Mouse (Mus musculus): Measurements from ENCODE around the gene Wdr18. TPM values are rescaled to one million over a fixed set of nuclear protein-coding genes. Genes with fewer than 3 reads are reported as not detected.

The Wdr18 gene
- polyA plus RNA-seq (2012; rRNA removed), result 60.9 and 63.2 TPM in 2 replicates

DNA sequence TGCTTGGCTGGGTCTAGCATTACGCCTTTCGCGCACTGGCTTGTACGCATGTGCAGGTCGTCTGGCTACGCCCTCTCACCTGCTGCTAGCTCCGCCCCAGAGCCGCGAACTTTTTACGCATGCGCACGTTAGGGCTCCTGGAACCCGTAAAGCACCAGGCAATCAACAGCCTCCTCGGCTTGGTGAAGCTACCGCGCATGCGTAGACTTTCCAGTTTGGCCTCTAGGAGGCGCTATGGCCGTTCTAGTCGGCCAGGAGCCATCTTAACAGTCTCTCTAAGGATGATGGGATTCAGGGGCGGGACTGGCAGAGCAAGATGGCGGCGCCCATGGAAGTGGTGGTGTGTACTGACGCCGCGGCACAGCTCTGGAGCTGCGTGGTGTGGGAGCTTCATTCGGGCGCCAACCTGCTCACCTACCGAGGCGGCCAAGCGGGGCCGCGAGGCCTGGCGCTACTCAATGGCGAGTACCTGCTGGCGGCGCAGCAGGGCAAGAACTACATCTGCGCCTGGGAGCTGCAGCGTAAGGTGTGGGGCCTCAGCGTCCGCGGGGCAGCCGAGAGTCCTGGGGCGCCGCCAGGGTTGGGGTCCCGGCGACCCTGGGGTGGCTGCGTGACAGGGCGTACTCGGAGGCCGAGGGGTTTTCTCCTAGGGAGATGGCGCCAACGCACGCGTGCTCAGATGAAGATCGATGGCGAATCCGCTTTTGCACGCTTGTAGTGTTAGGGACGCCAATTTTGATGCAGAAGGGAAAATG, at the start of gene Wdr18:
Gene Wdr18 (plus strand): TSS at position 306 of the 755 bp plus-strand sequence.
- Histone ChIP-seq H3K27ac (ENCODE audit: insufficient read depth, low read length) (no peak within 1 kb of the TSS), H3K4me3 (ENCODE audit: insufficient read depth, low read length) (peak within 1 kb of the TSS; percentile 45), H3K4me1 (ENCODE audit: control insufficient read depth, insufficient read depth, low read length) (0 out of 2 replicates have a peak, but pooled peaks cover 2% of the 10 kb centered on the region)
- TF ChIP-seq CTCF (IDR thresholded peaks at IDR 0.05; ENCODE audit: extremely low read depth, insufficient read depth, low read length) (peak; percentile 97), POLR2A (IDR thresholded peaks at IDR 0.05; ENCODE audit: extremely low read depth, insufficient read depth, low read length) (peak; percentile 69; the same call in 1 of the 2 replicates)

DNA sequence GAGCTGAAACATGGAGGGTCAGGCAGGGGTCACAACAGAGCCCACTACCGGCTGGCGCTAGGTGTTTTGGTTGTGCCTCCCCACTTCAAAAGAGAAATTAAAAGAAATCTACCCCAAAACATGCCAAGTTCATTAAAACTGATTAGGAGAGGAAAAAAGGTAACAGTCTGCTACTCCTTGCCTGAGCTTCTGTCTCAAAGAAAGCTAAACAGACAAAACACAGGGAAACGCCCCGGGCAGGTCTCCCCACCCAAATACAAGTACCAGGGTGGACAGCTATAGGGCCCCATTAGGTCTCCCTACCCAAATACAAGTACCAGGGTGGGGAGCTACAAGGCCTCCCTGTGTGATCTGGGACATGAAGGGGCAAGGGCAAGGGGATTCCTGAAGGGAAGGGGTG, 49.4 kb upstream of the Wdr18 start, which contains the start of gene Gm26602:
Gene Gm26602 (plus strand): TSS at position 301 of the 400 bp plus-strand sequence.
- Histone ChIP-seq H3K27ac (ENCODE audit: insufficient read depth, low read length) (peak within 1 kb of the TSS; percentile 74), H3K4me3 (ENCODE audit: insufficient read depth, low read length) (no peak within 1 kb of the TSS), H3K4me1 (ENCODE audit: control insufficient read depth, insufficient read depth, low read length) (peaks cover 6% of the 10 kb centered on the region)
- no peak for TF ChIP-seq POLR2A (IDR thresholded peaks at IDR 0.05; ENCODE audit: extremely low read depth, insufficient read depth, low read length)
- no peak for TF ChIP-seq CTCF (IDR thresholded peaks at IDR 0.05; ENCODE audit: extremely low read depth, insufficient read depth, low read length)

DNA sequence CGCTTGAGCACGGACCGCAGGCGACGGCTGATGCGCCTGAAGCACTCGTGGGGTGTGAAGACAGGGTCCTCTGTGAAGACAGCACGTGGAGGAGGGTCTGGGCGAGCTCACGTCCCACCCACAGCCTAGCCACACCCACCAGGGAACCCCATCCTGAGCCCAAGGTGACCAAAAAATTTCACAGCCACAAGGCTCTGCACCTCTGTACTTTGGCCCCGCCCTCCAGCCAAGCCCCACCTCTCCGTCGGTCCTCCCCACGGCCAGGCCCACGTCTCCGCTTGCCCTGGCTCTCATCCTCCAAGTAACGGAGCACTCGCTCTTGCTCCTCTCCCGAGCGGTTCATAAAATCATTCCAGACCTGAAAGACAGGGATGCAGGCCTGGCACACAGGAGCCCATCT, 47.5 kb upstream of the Wdr18 start:
- no peak overlapping the region for H3K4me3 ChIP-seq (ENCODE audit: insufficient read depth, low read length)
- peaks cover 7% of the 10 kb centered on the region for H3K4me1 ChIP-seq (ENCODE audit: control insufficient read depth, insufficient read depth, low read length)
- TF ChIP-seq POLR2A (IDR thresholded peaks at IDR 0.05; ENCODE audit: extremely low read depth, insufficient read depth, low read length) (no peak; the same call in 1 of the 2 replicates), CTCF (IDR thresholded peaks at IDR 0.05; ENCODE audit: extremely low read depth, insufficient read depth, low read length) (no peak)
- H3K27ac ChIP-seq (ENCODE audit: insufficient read depth, low read length), result no peak overlapping the region

DNA sequence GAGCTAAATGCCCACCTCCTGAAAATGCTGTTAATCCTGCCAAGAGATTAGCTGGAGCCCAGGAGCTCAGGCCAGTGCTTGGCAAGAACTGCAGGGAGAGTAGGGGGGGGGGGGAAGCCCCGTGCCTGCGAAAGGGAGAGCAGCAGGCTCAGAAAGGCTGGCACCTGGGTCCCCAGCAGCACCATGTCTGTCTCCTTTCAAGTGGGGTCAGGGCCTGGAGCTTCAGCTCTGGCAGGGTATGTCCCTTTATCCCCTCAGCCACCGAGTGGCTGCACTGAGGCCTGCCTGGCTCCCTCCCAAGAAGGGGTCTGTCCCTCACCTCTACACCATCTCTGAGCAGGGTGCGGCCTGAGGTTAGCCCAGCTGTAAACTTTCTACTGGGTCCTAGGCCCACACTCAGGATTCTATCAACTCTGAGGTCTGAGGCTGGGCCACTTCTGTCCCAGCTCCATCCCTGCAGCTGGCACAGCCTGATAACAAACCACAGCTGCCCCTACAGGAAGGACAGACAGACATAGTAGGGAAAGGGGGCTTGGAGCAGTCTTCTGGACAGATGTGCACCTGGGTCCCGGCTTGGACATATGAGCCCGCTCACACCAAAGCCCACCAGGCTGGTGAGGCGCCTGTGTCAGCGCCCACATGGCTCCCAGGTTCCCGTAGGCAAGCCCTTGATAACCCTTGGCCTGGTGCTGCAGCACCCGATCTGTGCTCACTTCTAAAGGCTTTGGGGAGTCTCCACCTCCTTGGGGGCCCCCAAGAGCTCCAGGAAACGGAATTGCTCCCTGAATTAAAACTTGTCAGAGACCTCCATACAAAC, 45.6 kb upstream of the Wdr18 start:
- no peak overlapping the region for H3K27ac ChIP-seq (ENCODE audit: insufficient read depth, low read length)
- H3K4me1 ChIP-seq (ENCODE audit: control insufficient read depth, insufficient read depth, low read length), result peaks cover 6% of the 10 kb centered on the region
- no peak for TF ChIP-seq POLR2A (IDR thresholded peaks at IDR 0.05; ENCODE audit: extremely low read depth, insufficient read depth, low read length)
- TF ChIP-seq CTCF (IDR thresholded peaks at IDR 0.05; ENCODE audit: extremely low read depth, insufficient read depth, low read length), result no peak
- H3K4me3 ChIP-seq (ENCODE audit: insufficient read depth, low read length), result no peak overlapping the region

DNA sequence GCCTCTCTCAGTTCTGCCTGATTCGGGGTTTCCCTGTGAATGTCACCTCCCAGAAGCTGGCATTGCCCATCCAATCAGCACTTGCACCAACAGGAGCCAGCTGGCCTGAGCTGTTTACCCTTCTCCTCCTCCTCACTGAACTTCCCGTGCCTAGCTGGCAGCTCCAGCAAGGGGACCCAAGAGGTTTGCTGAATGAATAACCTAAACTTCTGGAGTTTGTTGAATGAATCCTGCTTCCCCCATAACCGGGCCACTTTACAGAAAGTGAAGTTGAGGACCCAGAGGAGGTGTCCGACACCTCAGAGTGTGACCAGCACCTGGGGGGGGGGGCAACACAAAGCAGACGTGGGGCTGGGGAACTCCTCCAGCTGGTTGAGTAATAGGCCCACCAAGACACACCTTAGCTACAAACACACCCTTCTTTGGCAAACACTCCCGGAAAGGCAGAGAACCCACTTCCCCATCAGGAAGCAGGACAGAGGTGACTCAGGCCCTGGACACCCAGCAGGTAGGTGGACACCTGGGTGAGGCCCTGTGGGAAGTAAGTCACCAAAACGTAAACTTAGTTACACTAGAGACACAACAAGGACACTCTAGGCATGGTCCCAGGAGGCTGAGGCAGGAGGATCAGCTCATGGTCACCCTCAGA, 44.9 kb upstream of the Wdr18 start:
- TF ChIP-seq CTCF (IDR thresholded peaks at IDR 0.05; ENCODE audit: extremely low read depth, insufficient read depth, low read length) (no peak), POLR2A (IDR thresholded peaks at IDR 0.05; ENCODE audit: extremely low read depth, insufficient read depth, low read length) (no peak)
- Histone ChIP-seq H3K4me3 (ENCODE audit: insufficient read depth, low read length) (peak overlapping the region; percentile 95), H3K4me1 (ENCODE audit: control insufficient read depth, insufficient read depth, low read length) (peaks cover 3% of the 10 kb centered on the region), H3K27ac (ENCODE audit: insufficient read depth, low read length) (no peak overlapping the region)

DNA sequence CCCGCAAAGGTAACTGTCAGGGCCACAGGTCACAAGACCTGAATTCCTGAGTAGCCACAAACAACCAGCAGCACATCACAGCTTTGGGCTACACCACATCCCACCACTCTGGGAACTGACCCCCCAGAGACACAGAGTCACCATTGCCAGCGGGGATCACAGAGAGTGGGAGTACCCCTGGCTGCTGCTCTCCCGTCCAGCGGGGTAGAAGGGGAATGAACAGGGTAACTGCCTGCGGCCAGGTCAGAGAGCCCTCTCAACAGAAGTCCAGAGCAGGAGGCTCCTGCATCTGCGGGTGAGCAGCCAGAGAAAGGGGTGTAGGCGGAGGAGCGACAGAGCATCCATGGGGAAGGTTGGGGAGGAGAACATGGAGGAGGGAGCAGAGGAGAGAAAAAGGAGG, 43.9 kb upstream of the Wdr18 start:
- Histone ChIP-seq H3K4me3 (ENCODE audit: insufficient read depth, low read length) (peak overlapping the region; percentile 95), H3K4me1 (ENCODE audit: control insufficient read depth, insufficient read depth, low read length) (peaks cover 5% of the 10 kb centered on the region), H3K27ac (ENCODE audit: insufficient read depth, low read length) (peak overlapping the region; percentile 94)
- TF ChIP-seq POLR2A (IDR thresholded peaks at IDR 0.05; ENCODE audit: extremely low read depth, insufficient read depth, low read length), result no peak
- no peak for TF ChIP-seq CTCF (IDR thresholded peaks at IDR 0.05; ENCODE audit: extremely low read depth, insufficient read depth, low read length)

DNA sequence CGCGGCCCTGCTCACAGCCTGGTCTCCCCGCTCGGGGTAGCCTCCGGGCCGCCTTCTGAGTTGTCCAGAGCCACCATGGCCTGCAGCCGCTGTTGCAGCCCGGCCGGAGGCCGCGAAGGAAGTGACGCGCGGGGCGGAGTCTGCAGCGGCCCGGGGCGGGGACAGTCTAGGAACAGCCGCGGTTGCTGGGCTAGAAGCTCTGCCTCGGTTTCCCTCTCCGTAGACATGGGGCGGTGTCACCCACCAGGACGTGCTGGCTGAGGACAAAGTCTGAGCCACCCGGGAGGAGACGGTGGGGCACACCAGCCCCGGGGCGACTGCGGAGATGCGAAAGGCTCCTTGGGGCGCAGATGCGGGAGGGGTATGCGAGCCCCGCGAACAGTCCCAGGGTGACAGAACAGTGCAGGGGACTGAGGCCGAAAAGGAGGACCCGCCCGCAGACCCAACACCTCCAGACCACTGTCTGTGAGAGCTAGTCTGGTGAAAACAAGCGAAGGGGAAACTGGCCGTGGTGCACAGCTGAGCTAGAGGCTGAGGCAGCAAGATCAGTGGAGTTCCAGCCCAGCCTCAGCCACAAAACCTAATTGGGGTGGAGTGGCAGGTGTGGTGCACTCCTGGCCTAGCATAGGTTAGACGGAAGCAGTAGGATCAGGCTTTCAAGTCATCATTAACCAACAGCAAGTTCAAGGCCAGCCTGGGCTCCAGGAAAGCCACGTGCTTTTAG, 43.0 kb upstream of the Wdr18 start, which contains the start of gene Kiss1r:
Gene Kiss1r (plus strand): TSS at position 164 of the 724 bp plus-strand sequence.
- H3K27ac ChIP-seq (ENCODE audit: insufficient read depth, low read length), result peak within 1 kb of the TSS; percentile 94
- H3K4me3 ChIP-seq (ENCODE audit: insufficient read depth, low read length), result peak within 1 kb of the TSS; percentile 95
- TF ChIP-seq POLR2A (IDR thresholded peaks at IDR 0.05; ENCODE audit: extremely low read depth, insufficient read depth, low read length) (peak; percentile 79), CTCF (IDR thresholded peaks at IDR 0.05; ENCODE audit: extremely low read depth, insufficient read depth, low read length) (no peak)
- H3K4me1 ChIP-seq (ENCODE audit: control insufficient read depth, insufficient read depth, low read length), result peaks cover 5% of the 10 kb centered on the region

DNA sequence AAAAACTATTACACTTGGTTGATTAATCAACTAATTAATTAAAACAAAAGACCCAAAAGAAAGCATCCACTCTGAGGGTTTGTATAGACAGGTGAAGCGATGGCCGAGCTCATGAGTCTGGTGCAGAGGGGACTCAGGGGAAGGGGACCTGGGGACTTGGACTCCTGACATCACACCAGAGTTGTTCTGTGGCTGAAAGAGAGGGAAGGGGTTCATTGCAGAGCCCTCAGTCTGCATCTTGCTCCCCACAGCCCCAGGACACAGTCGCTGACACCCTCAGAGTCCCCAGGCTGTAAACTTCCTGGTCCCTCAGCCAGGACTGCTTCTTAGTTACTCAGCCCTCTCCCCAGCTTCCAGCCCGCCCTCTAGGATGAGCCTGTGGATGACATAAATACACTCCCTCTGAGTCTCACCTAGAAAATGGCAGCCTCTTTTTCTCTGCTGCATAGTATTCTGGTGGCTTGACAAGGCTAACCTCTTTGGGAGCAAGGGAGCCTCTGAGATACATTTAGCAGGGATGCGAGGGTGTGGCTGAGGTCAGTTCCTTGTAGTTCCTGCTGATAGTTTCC, 42.3 kb upstream of the Wdr18 start:
- peaks cover 5% of the 10 kb centered on the region for H3K4me1 ChIP-seq (ENCODE audit: control insufficient read depth, insufficient read depth, low read length)
- H3K27ac ChIP-seq (ENCODE audit: insufficient read depth, low read length), result no peak overlapping the region

More for the DNA sequence above, 42.3 kb upstream of the Wdr18 start:
- TF ChIP-seq POLR2A (IDR thresholded peaks at IDR 0.05; ENCODE audit: extremely low read depth, insufficient read depth, low read length) (no peak), CTCF (IDR thresholded peaks at IDR 0.05; ENCODE audit: extremely low read depth, insufficient read depth, low read length) (no peak)
- peak overlapping the region; percentile 95 for H3K4me3 ChIP-seq (ENCODE audit: insufficient read depth, low read length)

Data from cortical plate, adult 2 months (tissue).